Mouse (Mus musculus) layer of hippocampus, postnatal 10 days (tissue): ENCODE data around the gene Ace. TPM values are rescaled to one million over a fixed set of nuclear protein-coding genes. Genes with fewer than 3 reads are reported as not detected.

Experiments used
- total RNA-seq, 2 experiments: library from RNA; stranded (reverse); gene quantifications; 2 replicates each; pipeline ENCODE4 v1.2.3; 2021

Ace gene
- total RNA-seq, 2 experiments from 2014 or later, result 11.1 to 12.6 TPM

Other genes with a start within 250 kb of the Ace start
- gene Cyb561, start 14.6 kb upstream of the Ace start, total RNA-seq, result 10 to 100 TPM; 31.6 to 42.5 TPM
- not detected for gene Ace3, start 26.7 kb downstream of the Ace start, total RNA-seq
- under 1 TPM; 0.76 to 0.82 TPM for gene Kcnh6, start 40.2 kb downstream of the Ace start, total RNA-seq
- 100 to 1,000 TPM; 184 to 190 TPM for gene Dcaf7, start 68.9 kb downstream of the Ace start, total RNA-seq
- gene Taco1, start 98.1 kb downstream of the Ace start, total RNA-seq, result 10 to 100 TPM; 15.1 to 15.2 TPM
- 10 to 100 TPM; 26.7 to 27.7 TPM for gene Map3k3, start 116.7 kb downstream of the Ace start, total RNA-seq
- gene Gm10840, start 192.9 kb downstream of the Ace start, total RNA-seq, result not detected
- gene Limd2, start 192.9 kb downstream of the Ace start, total RNA-seq, result 100 to 1,000 TPM; 100 to 112 TPM
- gene Strada, start 234.2 kb downstream of the Ace start, total RNA-seq, result 10 to 100 TPM; 28.8 to 32.3 TPM
- gene Ccdc47, start 248.4 kb downstream of the Ace start, total RNA-seq, result 100 to 1,000 TPM; 101 to 102 TPM
- gene Ddx42, start 249.0 kb downstream of the Ace start, total RNA-seq, result 10 to 100 TPM; 70.6 to 80.4 TPM